Mouse (Mus musculus) kidney, postnatal 36 days (tissue): ENCODE measurements around the gene Dip2b.

ENCODE experiments used
- DNase-seq, 2 experiments: peaks; one replicate each; pipeline ENCODE4 v3.0.0; 2021 to 2022; ENCODE audit warnings: mixed read lengths in 2 of 2

The Dip2b gene

DNA sequence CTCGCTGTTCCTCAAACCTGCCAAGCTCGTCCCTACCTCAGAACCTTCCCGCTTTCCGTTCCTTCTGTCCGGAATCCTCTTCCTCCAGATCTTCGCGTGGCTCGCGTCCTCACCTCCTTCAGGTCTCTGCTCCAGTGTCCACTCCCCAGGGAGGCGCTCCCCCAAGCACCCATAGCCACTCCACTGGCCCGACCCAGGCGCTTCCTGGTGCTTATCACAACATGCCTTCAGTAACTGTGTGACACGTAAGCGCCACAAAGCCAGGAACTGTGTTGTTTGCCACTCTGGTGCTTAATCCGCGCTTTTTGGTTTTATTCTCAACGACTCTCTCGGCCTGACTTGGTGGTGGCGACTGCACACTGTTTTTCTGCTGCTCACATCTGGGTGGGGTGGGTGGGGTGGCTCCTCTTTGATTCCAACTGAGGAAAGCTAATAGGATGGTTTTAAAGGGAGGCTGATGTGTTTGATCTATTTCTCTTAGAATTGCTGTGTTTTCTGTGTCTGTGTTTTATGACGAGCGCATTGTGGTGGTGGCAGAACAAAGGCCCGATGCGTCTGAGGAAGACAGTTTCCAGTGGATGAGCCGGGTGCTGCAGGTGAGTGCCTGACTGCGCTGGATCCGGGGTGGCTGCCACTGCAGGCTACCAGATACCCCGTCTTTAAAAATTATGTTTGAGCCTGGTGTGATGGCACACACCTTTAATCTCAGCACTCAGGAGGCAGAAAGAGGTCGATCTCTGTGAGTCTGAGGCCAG, 144.2 kb downstream of the Dip2b start:
- no peak for DNase-seq

- no peak for DNase-seq
Observed at GRCm38 (mm10) chr15:100183510-100183909, 145.0 kb downstream of the Dip2b start.

GRCm38 (mm10) chr15:100184821-100185496, 146.5 kb downstream of the Dip2b start:
- DNase-seq: peak in 1 of 2 experiments; percentile 19

DNA sequence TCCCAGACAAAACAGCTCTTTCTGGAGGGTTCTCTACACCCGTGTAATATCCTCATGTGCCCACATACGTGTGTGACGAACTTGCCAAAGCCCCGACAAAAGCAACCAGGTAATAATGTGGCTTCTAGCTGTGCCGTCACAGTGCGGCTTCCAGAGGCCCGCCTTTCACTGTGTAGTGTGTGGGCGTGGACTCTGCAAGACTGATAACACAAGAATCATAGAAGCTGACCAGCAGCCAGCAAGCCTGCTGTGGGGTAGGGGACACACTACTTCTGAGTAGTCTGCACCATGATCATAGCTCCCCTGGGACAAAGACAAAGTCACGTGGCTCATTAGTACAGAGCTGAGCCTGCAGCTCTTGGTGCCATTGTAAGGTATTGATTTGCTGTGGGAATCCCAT, 147.8 kb downstream of the Dip2b start:
- no peak for DNase-seq

GRCm38 (mm10) chr15:100186882-100187672, 148.6 kb downstream of the Dip2b start:
- no peak for DNase-seq

DNA sequence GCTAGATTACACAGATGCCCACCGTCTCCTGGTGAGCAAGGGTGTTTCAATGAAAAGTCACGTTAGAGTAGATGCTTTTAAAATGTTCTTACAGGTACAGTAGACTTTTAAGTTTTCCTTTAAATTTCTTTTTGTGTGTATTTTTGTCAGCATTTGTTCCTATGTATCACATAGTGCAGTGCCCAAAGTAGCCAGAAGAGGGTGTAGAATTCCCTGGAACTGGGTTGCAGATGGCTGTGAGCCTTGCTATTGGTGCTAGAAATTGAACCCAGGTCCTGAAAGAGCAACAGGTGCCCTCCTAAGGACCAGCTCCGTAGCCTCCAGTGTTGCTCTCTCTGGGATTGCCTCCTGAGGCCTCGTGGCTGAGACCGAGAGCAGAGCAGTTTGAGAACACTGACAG, 150.1 kb downstream of the Dip2b start:
- peak in 1 of 2 experiments; percentile 26 for DNase-seq

- DNase-seq: no peak
Observed at GRCm38 (mm10) chr15:100188962-100189404, 150.5 kb downstream of the Dip2b start.

GRCm38 (mm10) chr15:100190083-100190482, 151.6 kb downstream of the Dip2b start:
- no peak for DNase-seq

DNA sequence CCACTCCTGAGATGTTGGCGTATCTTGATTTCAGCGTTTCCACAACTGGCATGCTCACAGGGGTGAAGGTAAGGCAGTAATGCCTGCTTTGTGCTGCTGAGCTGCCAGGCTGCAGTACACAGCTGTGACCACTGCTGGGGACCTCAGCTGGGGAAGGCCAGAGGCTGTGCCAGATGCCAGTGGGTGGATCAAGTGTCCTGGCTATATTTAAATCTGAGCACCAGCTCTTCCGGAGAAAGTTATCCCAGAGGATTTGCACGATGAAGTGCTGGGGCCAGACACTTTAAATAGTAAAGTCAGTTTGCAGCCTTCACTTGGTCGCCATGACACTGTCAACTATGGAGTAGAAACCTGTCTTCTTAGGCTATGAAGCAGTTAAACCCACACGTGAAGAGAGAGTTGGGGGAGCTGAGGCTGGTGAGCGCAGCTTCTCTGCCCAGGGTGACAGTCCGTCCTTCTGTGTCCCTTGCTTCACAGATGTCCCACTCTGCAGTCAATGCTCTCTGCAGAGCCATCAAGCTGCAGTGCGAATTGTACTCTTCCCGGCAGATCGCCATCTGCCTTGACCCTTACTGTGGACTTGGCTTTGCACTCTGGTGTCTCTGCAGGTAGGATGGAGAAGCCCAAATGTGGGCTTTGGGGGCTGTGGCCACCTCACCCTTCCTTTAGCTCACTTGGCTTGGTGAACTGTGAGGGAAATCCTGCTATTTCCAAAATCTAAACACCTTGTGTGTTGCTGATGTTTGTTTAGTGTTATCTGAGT, 160.7 kb downstream of the Dip2b start:
- DNase-seq: no peak

- DNase-seq: peak; percentile 36 to 44
Observed at GRCm38 (mm10) chr15:100199790-100200189, 161.3 kb downstream of the Dip2b start.

DNA sequence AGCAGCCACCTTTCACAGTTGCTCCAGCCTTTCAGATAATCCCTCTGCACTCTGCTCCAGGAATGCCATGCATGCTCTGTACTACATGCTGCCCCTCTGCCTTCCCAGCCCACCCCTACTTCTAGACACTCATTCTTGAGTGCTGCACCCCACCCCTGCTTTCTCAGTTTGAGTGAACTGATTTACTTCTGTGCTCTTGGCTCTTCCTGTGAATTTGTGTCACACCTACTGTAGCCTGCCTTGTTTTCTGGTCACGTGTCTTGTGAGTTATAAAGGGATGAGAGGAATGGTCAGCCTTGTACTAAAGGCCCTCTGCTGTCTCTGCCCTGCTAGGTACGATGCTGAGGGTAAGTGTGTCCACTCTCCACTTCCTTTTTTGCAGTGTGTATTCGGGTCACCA, 163.3 kb downstream of the Dip2b start:
- DNase-seq: no peak

- no peak for DNase-seq
Observed at GRCm38 (mm10) chr15:100202431-100203015, 164.1 kb downstream of the Dip2b start.

DNA sequence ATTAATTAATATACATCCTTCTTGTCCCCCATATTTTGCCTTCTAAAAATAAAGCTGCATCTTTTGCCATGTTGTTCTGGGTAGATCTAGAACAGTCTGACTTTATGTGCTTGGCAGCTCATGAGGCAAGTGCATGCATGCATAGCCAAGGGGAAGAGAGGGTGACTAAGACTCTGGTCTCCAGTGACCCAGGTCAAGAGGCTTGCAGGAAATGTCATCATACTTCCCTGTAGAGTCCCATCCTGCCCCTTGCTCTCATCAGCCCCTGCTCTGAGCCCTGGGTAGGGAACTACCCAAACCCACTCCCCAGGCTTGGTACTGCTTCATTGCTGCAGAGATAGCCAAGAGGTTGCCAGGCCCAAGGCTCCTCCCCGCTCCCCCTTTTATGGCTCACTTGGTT, 166.1 kb downstream of the Dip2b start:
- DNase-seq: peak in 1 of 2 experiments; percentile 7

DNA sequence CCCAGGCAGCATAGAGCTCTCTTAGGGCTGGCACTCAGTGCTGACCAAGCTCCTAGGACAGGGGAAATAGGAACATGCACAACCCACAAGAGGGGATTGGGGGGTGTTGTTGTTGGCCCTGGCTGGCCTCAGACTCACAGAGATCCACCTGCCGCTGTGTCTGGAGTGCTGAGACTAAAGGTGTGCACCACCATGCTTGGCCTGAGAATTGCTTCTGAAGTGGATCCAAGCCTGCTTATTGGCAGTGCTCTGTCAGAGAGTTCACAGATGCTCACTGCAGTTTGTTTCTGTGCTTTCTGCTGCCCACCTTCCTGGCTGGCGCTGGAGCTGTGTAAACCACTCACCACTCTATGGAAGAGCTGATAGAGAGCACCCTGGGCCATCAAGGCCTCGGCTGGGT, 171.5 kb downstream of the Dip2b start:
- DNase-seq: no peak

DNA sequence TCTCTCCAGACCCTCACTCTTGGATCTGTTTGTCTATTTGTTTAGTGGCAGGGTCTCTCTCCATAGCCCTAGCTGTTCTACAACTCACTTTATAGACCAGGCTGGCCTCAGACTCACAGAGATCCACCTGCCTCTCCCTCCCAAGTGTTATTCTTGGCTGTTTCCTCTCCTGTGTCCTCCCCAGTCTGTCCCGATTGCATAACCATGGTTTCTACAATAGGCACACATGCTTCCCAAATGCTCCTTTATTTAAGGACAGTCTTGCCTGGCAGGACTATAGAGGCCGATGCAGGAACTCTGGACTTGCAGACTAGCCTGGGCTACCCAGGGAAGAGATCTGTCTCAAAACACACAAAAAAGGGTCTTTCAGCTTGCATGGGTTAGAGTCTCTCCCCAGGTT, 174.9 kb downstream of the Dip2b start:
- DNase-seq: no peak

DNA sequence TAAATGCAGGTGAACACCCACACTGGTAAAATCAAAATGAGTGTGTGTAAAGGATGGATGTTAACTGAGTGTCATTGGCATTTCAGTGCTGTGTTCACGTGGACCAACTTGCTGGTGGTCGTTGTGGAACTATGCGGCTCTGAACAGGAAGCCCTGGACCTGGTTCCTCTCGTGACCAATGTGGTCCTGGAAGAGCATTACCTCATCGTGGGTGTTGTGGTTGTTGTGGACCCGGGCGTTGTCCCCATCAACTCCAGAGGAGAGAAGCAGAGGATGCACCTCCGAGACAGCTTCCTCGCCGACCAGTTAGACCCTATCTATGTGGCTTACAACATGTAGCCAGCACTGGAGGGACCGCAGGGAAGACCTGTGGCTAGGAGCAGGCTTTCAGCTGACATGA, 176.6 kb downstream of the Dip2b start:
- no peak for DNase-seq

DNA sequence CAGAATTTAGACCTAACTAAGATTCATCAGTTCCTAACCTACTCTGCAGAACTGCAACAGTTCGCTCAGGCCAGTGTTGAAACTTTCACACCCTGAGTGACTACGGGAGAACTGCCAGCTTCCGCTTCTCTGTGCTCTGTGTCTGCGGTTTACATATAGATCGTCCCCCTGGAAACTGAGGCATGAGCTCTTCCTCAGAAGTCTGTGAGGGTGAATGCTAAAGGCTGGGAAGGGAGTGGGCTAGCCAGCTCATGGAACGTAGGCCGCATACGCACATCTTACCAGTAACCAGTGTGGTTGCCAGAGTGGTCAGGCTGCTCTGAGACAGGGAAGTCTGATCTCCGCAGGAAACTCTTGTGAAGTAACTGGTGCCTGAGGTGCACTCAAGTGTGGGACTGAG, 177.7 kb downstream of the Dip2b start:
- no peak for DNase-seq

DNA sequence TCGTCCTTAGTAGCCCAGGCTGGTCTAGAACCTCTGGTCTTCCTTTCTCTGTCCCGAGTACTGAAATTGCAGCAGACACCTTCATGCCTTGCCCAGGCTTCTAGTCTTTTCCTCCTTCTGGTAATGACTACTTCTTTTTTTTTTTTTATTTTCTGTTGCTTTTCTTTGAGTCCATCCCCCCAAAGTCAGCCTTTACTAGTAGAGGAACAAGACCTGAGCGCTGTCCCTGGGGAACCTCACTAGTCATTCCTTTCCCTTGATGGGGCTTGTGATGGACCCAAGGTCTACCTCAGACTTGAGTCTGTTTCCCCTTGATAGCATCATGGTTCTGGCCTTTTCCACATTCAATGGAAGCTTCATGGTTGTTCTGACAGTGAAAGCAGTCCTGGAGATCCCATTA, 179.6 kb downstream of the Dip2b start:
- DNase-seq: no peak

DNA sequence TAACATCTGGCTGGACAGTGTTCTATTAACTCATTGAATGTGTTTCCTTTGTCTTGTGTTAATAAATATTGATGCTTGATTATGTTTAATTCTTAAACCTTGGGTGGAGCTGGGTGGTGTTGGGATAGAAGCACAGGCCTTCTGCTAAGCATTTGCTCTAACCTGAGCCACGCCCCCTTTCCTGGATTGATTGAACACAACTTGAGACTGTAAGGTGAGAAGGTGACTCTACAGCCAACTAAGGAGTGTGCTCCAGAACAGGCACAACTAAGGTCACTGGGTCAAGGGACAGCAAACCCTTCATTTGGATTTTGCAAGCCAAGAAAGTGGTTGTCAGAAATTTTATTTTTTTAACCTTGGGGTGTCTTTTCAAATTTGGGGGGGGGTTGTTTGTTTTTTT, 180.9 kb downstream of the Dip2b start:
- no peak for DNase-seq

GRCm38 (mm10) chr15:100220916-100221315, 182.5 kb downstream of the Dip2b start:
- DNase-seq: no peak

DNA sequence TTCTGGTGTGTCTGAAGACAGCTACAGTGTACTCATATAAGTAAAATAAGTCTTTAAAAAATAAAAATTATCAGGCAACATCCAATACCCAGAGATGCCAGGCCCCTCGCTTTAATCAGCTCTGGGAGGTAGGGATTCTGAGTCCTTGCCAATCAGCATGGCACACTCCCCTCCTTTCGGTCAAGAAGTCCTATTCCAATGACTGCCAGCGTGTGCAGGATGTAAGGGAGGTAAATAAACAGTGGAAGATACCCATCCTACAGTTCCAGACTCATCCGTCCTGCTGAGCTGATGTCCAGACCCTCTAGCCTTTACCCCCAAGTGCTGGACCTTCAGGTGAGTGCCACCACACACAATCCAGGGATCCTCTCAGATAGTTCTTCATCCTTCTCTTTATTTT, 186.9 kb downstream of the Dip2b start:
- no peak for DNase-seq

DNA sequence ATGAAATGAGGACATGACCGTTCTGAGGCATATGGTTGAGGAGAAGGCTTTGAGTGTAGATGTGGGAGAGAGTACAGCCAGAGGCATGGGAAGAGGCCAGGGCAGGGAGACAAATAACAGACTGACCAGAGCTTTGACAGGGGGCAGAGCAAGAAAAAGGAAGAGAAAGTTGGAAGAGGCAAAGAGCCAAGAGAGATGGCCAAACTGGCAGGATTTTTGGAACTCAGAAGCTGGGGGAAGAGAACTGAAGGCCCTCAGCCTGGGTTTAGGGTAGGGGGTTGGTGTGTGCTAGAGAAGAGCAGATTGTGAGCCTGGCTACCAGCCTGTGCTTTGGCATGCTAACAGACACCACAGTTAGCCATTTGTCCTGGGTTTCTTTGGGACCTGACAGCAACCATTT, 187.4 kb downstream of the Dip2b start:
- no peak for DNase-seq
